Mouse (Mus musculus) G1E (cell line): Measurements from ENCODE around the gene Vmn1r122. TPM values are rescaled to one million over a fixed set of nuclear protein-coding genes. Genes with fewer than 3 reads are reported as not detected.
"Not testable (repeated sequence)": the region's sequence is repeated elsewhere in the genome, so short reads cannot be mapped to it uniquely, and the experiment has no call there.

Experiments used
- ATAC-seq: 2 replicates; pipeline ENCODE4 v1.8.0; 2016; ENCODE audit warnings: mild to moderate bottlenecking; ENCODE audit not compliant: insufficient number of reproducible peaks, poor library complexity, low FRiP score, severe bottlenecking; ENCODE audit errors: extremely low read depth
- DNase-seq: peaks from one replicate; pipeline ENCODE4 v3.0.0; 2012; ENCODE audit warnings: low spot score
- H3K27me3 ChIP-seq: 2 replicates; pipeline ENCODE4 v1.6.1; 2012; ENCODE audit warnings: mild to moderate bottlenecking, low read length, inconsistent platforms; ENCODE audit not compliant: insufficient read depth
- H3K36me3 ChIP-seq: replicated peaks from 2 replicates; pipeline ENCODE3; 2012; ENCODE audit warnings: mild to moderate bottlenecking, inconsistent platforms
- H3K4me1 ChIP-seq: 2 replicates; pipeline ENCODE4 v1.6.1; 2012; ENCODE audit warnings: low read depth, low read length, inconsistent platforms, mixed read lengths; ENCODE audit not compliant: insufficient read depth
- H3K4me3 ChIP-seq: 2 replicates; pipeline ENCODE4 v1.5.1; 2012; ENCODE audit warnings: low read depth, mild to moderate bottlenecking, inconsistent platforms, low read length, moderate library complexity, mixed read lengths
- H3K9me3 ChIP-seq: replicated peaks from 2 replicates; pipeline ENCODE4 v1.6.1; 2012; ENCODE audit warnings: inconsistent platforms
- polyA plus RNA-seq: library from polyadenylated mRNA; stranded (reverse); fragments of >175 nt; gene quantifications from 2 replicates; pipeline ENCODE4 v1.2.3, GENCODE M21; 2012
- total RNA-seq, 2 experiments: library from RNA; stranded (forward) in 1 of 2; stranded (reverse) in 1 of 2; fragments of 200-1000 nt in 1 of 2; fragments of >200 nt in 1 of 2; fragmentation: Nextera tagmentation in 1 of 2; gene quantifications; 2 replicates each; pipeline ENCODE4 v1.2.3; 2014 to 2017

The Vmn1r122 gene
- total RNA-seq (2014; fragmentation: Nextera tagmentation) (not detected in 2 replicates), total RNA-seq (2017) (not detected in 2 replicates), polyA plus RNA-seq (not detected in 2 replicates)

DNA sequence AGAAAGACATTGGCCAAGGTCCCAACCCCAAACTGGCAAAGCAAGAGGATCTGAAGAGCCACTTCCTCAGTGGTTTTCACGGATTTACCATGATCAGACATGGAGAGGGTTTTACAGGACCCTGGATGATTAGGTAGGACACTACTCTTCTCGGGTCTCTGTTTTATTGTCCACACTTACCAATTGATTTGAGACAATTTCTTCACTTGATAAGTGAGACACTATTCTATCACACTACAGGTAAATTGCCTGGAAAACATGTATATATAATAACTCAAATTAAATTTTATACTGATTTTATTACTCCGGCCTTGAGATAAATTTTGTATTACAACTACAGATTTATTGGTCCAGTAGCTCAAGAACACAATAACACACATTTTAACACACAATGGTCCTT lies at the start of gene Vmn1r122:
Gene Vmn1r122, minus strand, starts transcription at position 101 of the 400 bp plus-strand sequence.
- H3K36me3 ChIP-seq, H3K4me1 ChIP-seq, ATAC-seq, H3K9me3 ChIP-seq, DNase-seq, H3K27me3 ChIP-seq, H3K4me3 ChIP-seq: not testable (repeated sequence)

DNA sequence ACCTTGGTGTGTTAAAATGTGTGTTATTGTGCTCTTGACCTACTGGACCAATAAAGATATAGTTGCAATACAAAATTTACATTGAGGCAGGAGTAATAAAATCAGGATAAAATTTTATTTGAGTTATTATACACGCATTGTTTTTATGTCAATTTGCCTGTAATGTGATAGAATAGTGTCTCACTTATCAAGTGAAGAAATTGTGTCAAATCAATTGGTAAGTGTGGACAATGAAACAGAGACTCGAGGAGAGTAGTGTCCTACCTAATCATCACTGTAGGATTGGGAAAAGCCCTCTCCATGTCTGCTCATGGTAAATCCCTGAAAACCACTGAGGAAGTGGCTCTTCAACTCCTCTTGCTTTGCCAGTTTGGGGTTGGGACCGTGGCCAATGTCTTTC lies 28.0 kb upstream of the Vmn1r122 start, which contains the start of gene Vmn1r123:
Gene Vmn1r123, plus strand, starts transcription at position 301 of the 400 bp plus-strand sequence.
- not testable (repeated sequence) for ATAC-seq, H3K4me3 ChIP-seq, H3K4me1 ChIP-seq, H3K27me3 ChIP-seq, H3K36me3 ChIP-seq, H3K9me3 ChIP-seq, DNase-seq

DNA sequence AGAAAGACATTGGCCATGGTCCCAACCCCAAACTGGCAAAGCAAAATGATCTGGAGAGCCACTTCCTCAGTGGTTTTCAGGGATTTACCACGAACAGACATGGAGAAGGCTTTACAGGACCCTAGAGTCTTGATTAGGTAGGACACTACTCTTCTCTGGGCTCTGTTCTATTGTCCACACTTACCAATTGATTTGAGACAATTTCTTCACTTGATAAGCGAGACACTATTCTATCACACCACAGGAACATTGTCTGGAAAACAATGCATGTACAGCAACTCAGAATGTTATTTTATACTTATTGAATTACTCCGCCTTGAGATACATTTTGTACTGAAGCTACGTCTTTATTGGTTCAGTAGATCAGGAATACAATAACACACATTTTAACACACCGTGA lies 35.5 kb downstream of the Vmn1r122 start, which contains the start of gene Vmn1r121:
Gene Vmn1r121, minus strand, starts transcription at position 101 of the 400 bp plus-strand sequence.
- not testable (repeated sequence) for H3K36me3 ChIP-seq, H3K4me3 ChIP-seq, ATAC-seq, H3K9me3 ChIP-seq, H3K27me3 ChIP-seq, H3K4me1 ChIP-seq, DNase-seq

Other genes starting within 250 kb of the Vmn1r122 start
- not detected in 2 replicates for gene Vmn1r118, start 221.8 kb downstream of the Vmn1r122 start, total RNA-seq (2014; fragmentation: Nextera tagmentation)
- not detected in 2 replicates for gene Vmn1r118, start 221.8 kb downstream of the Vmn1r122 start, total RNA-seq (2017)
- not detected in 2 replicates for gene Vmn1r118, start 221.8 kb downstream of the Vmn1r122 start, polyA plus RNA-seq
- not detected in 2 replicates for gene Vmn1r119, start 121.7 kb downstream of the Vmn1r122 start, total RNA-seq (2014; fragmentation: Nextera tagmentation)
- gene Vmn1r119, start 121.7 kb downstream of the Vmn1r122 start, total RNA-seq (2017) = not detected in 2 replicates
- gene Vmn1r119, start 121.7 kb downstream of the Vmn1r122 start, polyA plus RNA-seq = not detected in 2 replicates
- not detected in 2 replicates for gene Vmn1r120, start 80.3 kb downstream of the Vmn1r122 start, total RNA-seq (2014; fragmentation: Nextera tagmentation)
- not detected in 2 replicates for gene Vmn1r120, start 80.3 kb downstream of the Vmn1r122 start, total RNA-seq (2017)
- not detected in 2 replicates for gene Vmn1r120, start 80.3 kb downstream of the Vmn1r122 start, polyA plus RNA-seq
- not detected in 2 replicates for gene Vmn1r121, start 35.6 kb downstream of the Vmn1r122 start, total RNA-seq (2014; fragmentation: Nextera tagmentation)
- gene Vmn1r121, start 35.6 kb downstream of the Vmn1r122 start, total RNA-seq (2017) = not detected in 2 replicates
- not detected in 2 replicates for gene Vmn1r121, start 35.6 kb downstream of the Vmn1r122 start, polyA plus RNA-seq
- not detected in 2 replicates for gene Vmn1r123, start 28.1 kb upstream of the Vmn1r122 start, total RNA-seq (2014; fragmentation: Nextera tagmentation)
- not detected in 2 replicates for gene Vmn1r123, start 28.1 kb upstream of the Vmn1r122 start, total RNA-seq (2017)
- not detected in 2 replicates for gene Vmn1r123, start 28.1 kb upstream of the Vmn1r122 start, polyA plus RNA-seq
- not detected in 2 replicates for gene Gm5157, start 56.3 kb upstream of the Vmn1r122 start, total RNA-seq (2014; fragmentation: Nextera tagmentation)
- 0.11 and 0.23 TPM in 2 replicates for gene Gm5157, start 56.3 kb upstream of the Vmn1r122 start, total RNA-seq (2017)
- not detected in 2 replicates for gene Gm5157, start 56.3 kb upstream of the Vmn1r122 start, polyA plus RNA-seq
- gene Vmn1r124, start 126.5 kb upstream of the Vmn1r122 start, total RNA-seq (2014; fragmentation: Nextera tagmentation) = not detected in 2 replicates
- 0.16 TPM in 1 of 2 replicates, not detected in the other for gene Vmn1r124, start 126.5 kb upstream of the Vmn1r122 start, total RNA-seq (2017)
- not detected in 2 replicates for gene Vmn1r124, start 126.5 kb upstream of the Vmn1r122 start, polyA plus RNA-seq
- not detected in 2 replicates for gene Vmn1r125, start 138.1 kb upstream of the Vmn1r122 start, total RNA-seq (2014; fragmentation: Nextera tagmentation)
- not detected in 2 replicates for gene Vmn1r125, start 138.1 kb upstream of the Vmn1r122 start, total RNA-seq (2017)
- gene Vmn1r125, start 138.1 kb upstream of the Vmn1r122 start, polyA plus RNA-seq = not detected in 2 replicates
- gene Vmn1r126, start 167.3 kb upstream of the Vmn1r122 start, total RNA-seq (2014; fragmentation: Nextera tagmentation) = not detected in 2 replicates
- not detected in 2 replicates for gene Vmn1r126, start 167.3 kb upstream of the Vmn1r122 start, total RNA-seq (2017)
- gene Vmn1r126, start 167.3 kb upstream of the Vmn1r122 start, polyA plus RNA-seq = not detected in 2 replicates
- gene Vmn1r127, start 185.7 kb upstream of the Vmn1r122 start, total RNA-seq (2014; fragmentation: Nextera tagmentation) = not detected in 2 replicates
- not detected in 2 replicates for gene Vmn1r127, start 185.7 kb upstream of the Vmn1r122 start, total RNA-seq (2017)
- not detected in 2 replicates for gene Vmn1r127, start 185.7 kb upstream of the Vmn1r122 start, polyA plus RNA-seq
- not detected in 2 replicates for gene Vmn1r128, start 215.2 kb upstream of the Vmn1r122 start, total RNA-seq (2014; fragmentation: Nextera tagmentation)
- not detected in 2 replicates for gene Vmn1r128, start 215.2 kb upstream of the Vmn1r122 start, total RNA-seq (2017)
- not detected in 2 replicates for gene Vmn1r128, start 215.2 kb upstream of the Vmn1r122 start, polyA plus RNA-seq
- gene Vmn1r129, start 227.2 kb upstream of the Vmn1r122 start, total RNA-seq (2014; fragmentation: Nextera tagmentation) = not detected in 2 replicates
- gene Vmn1r129, start 227.2 kb upstream of the Vmn1r122 start, total RNA-seq (2017) = not detected in 2 replicates
- gene Vmn1r129, start 227.2 kb upstream of the Vmn1r122 start, polyA plus RNA-seq = not detected in 2 replicates